Mouse (Mus musculus) thymus, postnatal 14 days (tissue): ENCODE measurements around the gene Srarp.

Experiments
- DNase-seq: peaks from one replicate; pipeline ENCODE4 v3.0.0; 2021

Gene Srarp

GRCm38 (mm10) chr4:141435974-141436373 is at the start of gene Srarp:
Gene Srarp, minus strand, starts transcription at chr4:141436105.
- DNase-seq = no peak

GRCm38 (mm10) chr4:141484071-141484470 is 48.2 kb upstream of the Srarp start:
- no peak for DNase-seq

GRCm38 (mm10) chr4:141479411-141479810 is 43.5 kb upstream of the Srarp start:
- DNase-seq = no peak

- no peak for DNase-seq
Measured at GRCm38 (mm10) chr4:141478794-141479193, 42.9 kb upstream of the Srarp start.

- DNase-seq = no peak
Measured at GRCm38 (mm10) chr4:141478225-141478624, 42.3 kb upstream of the Srarp start.

GRCm38 (mm10) chr4:141477681-141478102 is 41.8 kb upstream of the Srarp start:
- no peak for DNase-seq

GRCm38 (mm10) chr4:141474431-141474830 is 38.5 kb upstream of the Srarp start:
- no peak for DNase-seq

GRCm38 (mm10) chr4:141472641-141473321 is 36.9 kb upstream of the Srarp start:
- no peak for DNase-seq

GRCm38 (mm10) chr4:141471491-141471890 is 35.6 kb upstream of the Srarp start:
- DNase-seq = no peak

- no peak for DNase-seq
Measured at GRCm38 (mm10) chr4:141469343-141469742, 33.4 kb upstream of the Srarp start.

- no peak for DNase-seq
Measured at GRCm38 (mm10) chr4:141468576-141468975, 32.7 kb upstream of the Srarp start.

GRCm38 (mm10) chr4:141467581-141467927 is 31.6 kb upstream of the Srarp start:
- DNase-seq = no peak

GRCm38 (mm10) chr4:141466844-141467580 is 31.1 kb upstream of the Srarp start:
- DNase-seq = no peak

- DNase-seq = no peak
Measured at GRCm38 (mm10) chr4:141466289-141466795, 30.4 kb upstream of the Srarp start.

GRCm38 (mm10) chr4:141465512-141466288 is 29.8 kb upstream of the Srarp start:
- DNase-seq = no peak

- no peak for DNase-seq
Measured at GRCm38 (mm10) chr4:141464722-141465121, 28.8 kb upstream of the Srarp start.

- no peak for DNase-seq
Measured at GRCm38 (mm10) chr4:141463472-141463871, 27.6 kb upstream of the Srarp start.

- no peak for DNase-seq
Measured at GRCm38 (mm10) chr4:141461576-141461975, 25.7 kb upstream of the Srarp start.

- DNase-seq = no peak
Measured at GRCm38 (mm10) chr4:141461088-141461487, 25.2 kb upstream of the Srarp start.

- DNase-seq = no peak
Measured at GRCm38 (mm10) chr4:141460481-141460880, 24.6 kb upstream of the Srarp start.

- DNase-seq = no peak
Measured at GRCm38 (mm10) chr4:141459766-141460165, 23.9 kb upstream of the Srarp start.

- DNase-seq = no peak
Measured at GRCm38 (mm10) chr4:141458888-141459287, 23.0 kb upstream of the Srarp start.

GRCm38 (mm10) chr4:141458236-141458635 is 22.3 kb upstream of the Srarp start:
- no peak for DNase-seq
